Mouse (Mus musculus) testis, adult 2 months (tissue): ENCODE results near the gene Slc35e4.

Experiments used
- CTCF ChIP-seq: fragments of 200-500 bp; IDR thresholded peaks from 2 replicates; pipeline ENCODE4 v1.5.1; 2012; ENCODE audit warnings: low read depth, mild to moderate bottlenecking, inconsistent platforms, low read length, moderate library complexity; ENCODE audit not compliant: control insufficient read depth, insufficient read depth, insufficient replicate concordance
- POLR2A ChIP-seq: fragments of 200-500 bp; IDR thresholded peaks from 2 replicates; pipeline ENCODE4 v1.6.1; 2012; ENCODE audit warnings: low read depth, mild to moderate bottlenecking, inconsistent platforms, low read length, moderate library complexity; ENCODE audit not compliant: control insufficient read depth

DNA sequence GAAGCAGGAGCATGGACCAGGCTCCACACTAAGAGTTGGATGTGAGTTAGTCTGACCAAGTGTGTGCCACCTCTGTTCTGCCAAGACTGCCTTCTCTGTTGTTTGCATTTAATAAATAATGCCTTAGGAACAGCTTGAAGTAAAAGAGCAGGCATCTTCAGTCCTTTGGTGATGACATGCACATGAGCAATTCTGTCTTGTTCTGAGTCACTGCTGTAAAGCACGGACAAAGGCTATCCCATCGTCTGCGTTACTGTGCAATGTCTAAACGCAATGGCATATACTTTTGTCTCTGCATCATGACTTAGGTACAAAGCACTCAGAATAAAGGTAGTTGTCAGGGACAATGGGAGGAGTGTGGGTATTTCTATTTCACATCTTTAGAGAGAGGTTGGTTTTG, 54.7 kb downstream of the Slc35e4 start:
- no peak for TF ChIP-seq POLR2A
- TF ChIP-seq CTCF, result no peak
